Mouse (Mus musculus) liver, postnatal 0 days (tissue): ENCODE data around the gene Trim40. TPM values are rescaled to one million over a fixed set of nuclear protein-coding genes. Genes with fewer than 3 reads are reported as not detected.

Experiments used
- ATAC-seq: fragments of 200-750 bp; cut with Nextera tagmentation; 2 replicates; pipeline ENCODE4 v1.8.0; 2017; ENCODE audit warnings: mild to moderate bottlenecking, moderate library complexity
- DNase-seq: peaks from one replicate; pipeline ENCODE4 v3.0.0-alpha.2; 2016
- H3K27ac ChIP-seq: fragments of 300-500 bp; sonication (generic); 2 replicates; pipeline ENCODE4 v1.5.1; 2014; ENCODE audit warnings: antibody characterized with exemption, moderate library complexity, mild to moderate bottlenecking, low read depth
- H3K27me3 ChIP-seq: fragments of 300-500 bp; sonication (generic); 2 replicates; pipeline ENCODE4 v1.6.1; 2014; ENCODE audit warnings: low read length, control low read depth, mixed read lengths; ENCODE audit not compliant: insufficient read depth
- H3K36me3 ChIP-seq: fragments of 300-500 bp; sonication (generic); replicated peaks from 2 replicates; pipeline ENCODE4 v1.6.1; 2014; ENCODE audit warnings: mild to moderate bottlenecking, control low read depth, low read length, moderate library complexity, mixed read lengths; ENCODE audit not compliant: insufficient read depth
- H3K4me1 ChIP-seq: fragments of 300-500 bp; sonication (generic); 2 replicates; pipeline ENCODE4 v1.6.1; 2014; ENCODE audit warnings: antibody characterized with exemption, mild to moderate bottlenecking, control low read depth; ENCODE audit not compliant: insufficient read depth
- H3K4me2 ChIP-seq: fragments of 300-500 bp; sonication (generic); 2 replicates; pipeline ENCODE4 v1.6.1; 2014; ENCODE audit warnings: low read depth, mild to moderate bottlenecking, low read length, moderate library complexity, mixed read lengths
- H3K4me3 ChIP-seq: fragments of 300-500 bp; sonication (generic); 2 replicates; pipeline ENCODE4 v1.5.1; 2014; ENCODE audit warnings: low read depth, low read length
- H3K9ac ChIP-seq: fragments of 300-500 bp; sonication (generic); replicated peaks from 2 replicates; pipeline ENCODE4 v1.6.1; 2014; ENCODE audit warnings: mild to moderate bottlenecking, moderate library complexity
- H3K9me3 ChIP-seq: fragments of 300-500 bp; sonication (generic); 2 replicates; pipeline ENCODE4 v1.6.1; 2016; ENCODE audit warnings: mild to moderate bottlenecking, control low read depth, low read length, mixed read lengths
- CTCF ChIP-seq: sonication (generic); IDR thresholded peaks from 2 replicates; pipeline ENCODE4 v1.5.1; 2016; ENCODE audit warnings: antibody characterized with exemption, low read depth
- EP300 ChIP-seq: IDR thresholded peaks from 2 replicates; pipeline ENCODE4 v1.6.1; 2016; ENCODE audit warnings: antibody characterized with exemption, low read depth, mild to moderate bottlenecking
- WGBS: fragments of 180-500 bp; shearing (Covaris S2); extraction: QIAGEN DNeasy Blood & Tissue Kit; methylation state at CpG from one replicate; pipeline ENCODE4 v1.1.7; 2014; ENCODE audit not compliant: insufficient replicate concordance; 5-methylcytosine and 5-hydroxymethylcytosine counted together
- polyA plus RNA-seq: library from polyadenylated mRNA; unstranded; fragments of >200 nt; fragmentation: Nextera tagmentation; extraction: Ambion mirVana; gene quantifications from 2 replicates; pipeline ENCODE4 v1.2.1, GENCODE M21; 2015

The Trim40 gene
- polyA plus RNA-seq, 1 experiment from 2014 or later = not detected

GRCm38 (mm10) chr17:36832694-36833093, 57.2 kb downstream of the Trim40 start:
- Histone ChIP-seq H3K9me3 (no peaks in the 10 kb centered on the region; the same call in 1 of the 2 replicates), H3K36me3 (no peaks in the 10 kb centered on the region), H3K27ac (no peak overlapping the region), H3K9ac (no peak overlapping the region), H3K27me3 (no peaks in the 10 kb centered on the region), H3K4me3 (no peak overlapping the region), H3K4me1 (peaks cover 12% of the 10 kb centered on the region), H3K4me2 (no peak overlapping the region)
- no peak for ATAC-seq
- no peak for TF ChIP-seq CTCF
- TF ChIP-seq EP300 = no peak
- DNase-seq = no peak
- WGBS = 59% methylated on average over 4 of the region's 4 CpGs

Other genes starting within 250 kb of the Trim40 start
- not detected in 2 replicates for gene H2-M9, start 247.5 kb downstream of the Trim40 start, polyA plus RNA-seq
- gene H2-M1, start 217.9 kb downstream of the Trim40 start, polyA plus RNA-seq = not detected in 2 replicates
- not detected in 2 replicates for gene H2-M10.5, start 117.2 kb downstream of the Trim40 start, polyA plus RNA-seq
- gene H2-M10.6, start 78.0 kb downstream of the Trim40 start, polyA plus RNA-seq = not detected in 2 replicates
- 16.8 and 19.1 TPM in 2 replicates for gene Trim26, start 53.0 kb downstream of the Trim40 start, polyA plus RNA-seq
- gene Trim15, start 22.9 kb downstream of the Trim40 start, polyA plus RNA-seq = 0.12 TPM in 1 of 2 replicates, not detected in the other
- gene Trim10, start 20.5 kb downstream of the Trim40 start, polyA plus RNA-seq = 85.7 and 86.7 TPM in 2 replicates
- gene Trim31, start 8.0 kb upstream of the Trim40 start, polyA plus RNA-seq = not detected in 2 replicates
- 0.11 TPM in 1 of 2 replicates, not detected in the other for gene Rnf39, start 52.8 kb upstream of the Trim40 start, polyA plus RNA-seq
- gene Ppp1r11, start 61.6 kb upstream of the Trim40 start, polyA plus RNA-seq = 39.9 and 41.7 TPM in 2 replicates
- 19.3 and 23.7 TPM in 2 replicates for gene Znrd1, start 68.4 kb upstream of the Trim40 start, polyA plus RNA-seq
- gene Znrd1as, start 68.5 kb upstream of the Trim40 start, polyA plus RNA-seq = 4.1 and 5.6 TPM in 2 replicates
- gene 2410137M14Rik, start 91.1 kb upstream of the Trim40 start, polyA plus RNA-seq = not detected in 2 replicates
- 0.04 TPM in 1 of 2 replicates, not detected in the other for gene H2-M5, start 99.4 kb upstream of the Trim40 start, polyA plus RNA-seq
- 1.4 and 2.3 TPM in 2 replicates for gene Zfp57, start 111.0 kb upstream of the Trim40 start, polyA plus RNA-seq
- not detected in 2 replicates for gene Mog, start 133.3 kb upstream of the Trim40 start, polyA plus RNA-seq
- gene Gabbr1, start 155.8 kb upstream of the Trim40 start, polyA plus RNA-seq = 0.41 and 0.46 TPM in 2 replicates
- gene Olfr90, start 198.4 kb upstream of the Trim40 start, polyA plus RNA-seq = not detected in 2 replicates
- gene Olfr91, start 208.2 kb upstream of the Trim40 start, polyA plus RNA-seq = not detected in 2 replicates
- gene Olfr92, start 230.0 kb upstream of the Trim40 start, polyA plus RNA-seq = not detected in 2 replicates